Comparison of ENCODE assay signal across 7 mouse cellular contexts in the genomic region with DNA sequence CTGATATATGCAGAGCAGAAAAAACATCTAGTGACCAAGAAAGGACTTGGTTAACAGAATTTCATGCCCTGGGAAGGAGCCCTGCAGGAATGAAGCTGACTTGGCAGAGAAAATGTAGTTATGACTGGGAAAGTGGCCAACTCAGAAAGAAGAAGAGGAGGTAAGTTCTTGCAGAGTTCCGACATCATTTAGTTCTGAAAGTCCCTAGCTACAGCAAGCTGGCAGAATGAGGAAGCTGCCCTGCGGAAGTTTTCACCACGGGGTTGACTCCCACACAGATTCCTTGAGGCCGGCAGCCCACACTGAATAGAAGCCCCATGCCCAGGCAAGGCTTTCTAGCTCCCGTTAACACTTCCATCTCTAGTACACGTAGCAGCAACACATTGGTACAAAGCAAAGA. TPM values are rescaled to one million over a fixed set of nuclear protein-coding genes. Genes with fewer than 3 reads are reported as not detected.
DNase-seq lines count a peak whose midpoint lies in the region; ATAC-seq and TF ChIP-seq lines count a peak whose summit lies in the region.

No protein-coding gene starts in this region.

- no peaks in the 10 kb centered on the region for H3K9me3 ChIP-seq in heart, embryonic 16.5 days (replicated peaks; ENCODE audit: control insufficient read depth, low read length)
- H3K9me3 ChIP-seq in forebrain, embryonic 11.5 days (ENCODE audit: control insufficient read depth, low read length) = no peaks in the 10 kb centered on the region

- H3K9ac ChIP-seq in heart, embryonic 16.5 days (ENCODE audit: low read length) = no peak overlapping the region; the same call in 1 of the 2 replicates
- H3K9ac ChIP-seq in forebrain, embryonic 11.5 days (ENCODE audit: low read length) = no peak overlapping the region

- TF ChIP-seq CTCF in left cerebral cortex, adult 2 months (IDR thresholded peaks at IDR 0.05) = no peak

- H3K4me3 ChIP-seq in heart, embryonic 16.5 days (ENCODE audit: low read length) = peak overlapping the region; percentile 31
- H3K4me3 ChIP-seq in left cerebral cortex, adult 2 months = no peak overlapping the region
- no peak overlapping the region for H3K4me3 ChIP-seq in forebrain, embryonic 11.5 days (ENCODE audit: low read depth, low read length)

- H3K36me3 ChIP-seq in heart, embryonic 16.5 days (ENCODE audit: control insufficient read depth, insufficient read depth) = peaks cover 9% of the 10 kb centered on the region
- H3K36me3 ChIP-seq in forebrain, embryonic 11.5 days (ENCODE audit: control insufficient read depth, insufficient read depth, low read length) = no peaks in the 10 kb centered on the region; the same call in 1 of the 2 replicates

- WGBS in heart, embryonic 16.5 days = 26% methylated on average over 6 of the region's 6 CpGs
- WGBS in forebrain, embryonic 11.5 days = 88% methylated on average over 6 of the region's 6 CpGs

- intact Hi-C loops in left cerebral cortex, adult 2 months (cut with DNase I) = loop anchor here (5.0 kb wide), 1 partner anchor 299 kb away; no protein-coding TSS in a partner anchor

- peak; percentile 26 for DNase-seq in testis, postnatal 14 days (ENCODE audit: low spot score)
- no peak for DNase-seq in testis, postnatal 10 days (ENCODE audit: low spot score)
- DNase-seq in cerebellum, adult 9-11 months = peak; percentile 23
- DNase-seq in left cerebral cortex, adult 2 months (ENCODE audit: extremely low spot score in 1 of 2, low spot score in 2 of 2) = peak; percentile 36 to 37
- DNase-seq in forebrain, embryonic 11.5 days (ENCODE audit: low spot score) = no peak

- peaks cover 32% of the 10 kb centered on the region for H3K4me1 ChIP-seq in heart, embryonic 16.5 days (ENCODE audit: control insufficient read depth, insufficient read depth, low read length)
- H3K4me1 ChIP-seq in forebrain, embryonic 11.5 days (replicated peaks; ENCODE audit: control insufficient read depth, insufficient read depth, low read length) = no peaks in the 10 kb centered on the region

- no peaks in the 10 kb centered on the region for H3K27me3 ChIP-seq in heart, embryonic 16.5 days (ENCODE audit: control insufficient read depth, insufficient read depth, low read length)
- no peaks in the 10 kb centered on the region for H3K27me3 ChIP-seq in forebrain, embryonic 11.5 days (ENCODE audit: control insufficient read depth, insufficient read depth, low read length)

- H3K27ac ChIP-seq in heart, embryonic 16.5 days (ENCODE audit: low read length) = peak overlapping the region; percentile 62
- H3K27ac ChIP-seq in left cerebral cortex, adult 2 months = no peak overlapping the region; the same call in 1 of the 2 replicates
- H3K27ac ChIP-seq in forebrain, embryonic 11.5 days (ENCODE audit: low read depth, low read length) = no peak overlapping the region

- H3K4me2 ChIP-seq in heart, embryonic 16.5 days (ENCODE audit: low read depth, low read length) = peak overlapping the region; percentile 55
- no peak overlapping the region for H3K4me2 ChIP-seq in forebrain, embryonic 11.5 days (ENCODE audit: low read depth, low read length, severe bottlenecking)

- 0 out of 2 replicates have a peak, but pooled peaks have one; percentile 32 for ATAC-seq in heart, embryonic 16.5 days (replicated peaks; ENCODE audit: extremely low read depth, insufficient read depth, low FRiP score)
- ATAC-seq in neutrophil, adult 5-6 weeks (ENCODE audit: extremely low read depth, insufficient number of reproducible peaks, low FRiP score, poor library complexity, severe bottlenecking) = peak; percentile 98
- no peak for ATAC-seq in forebrain, embryonic 11.5 days (replicated peaks; ENCODE audit: low FRiP score)

RNA-seq across cellular contexts. Expression of a gene that starts 6.3 kb away (rescaled TPM):
- 33.1 and 36.2 TPM in 2 replicates for polyA plus RNA-seq in heart, embryonic 16.5 days (2015; fragmentation: Nextera tagmentation; extraction: Ambion mirVana)
- total RNA-seq in left cerebral cortex, adult 2 months (2021) = 10 to 100 TPM; 14.3 to 14.9 TPM
- 55.0 and 57.0 TPM in 2 replicates for total RNA-seq in neutrophil, adult 5-6 weeks (2017)
- polyA plus RNA-seq in forebrain, embryonic 11.5 days (2014; fragmentation: Nextera tagmentation; extraction: Ambion mirVana) = 34.1 and 34.2 TPM in 2 replicates

Comparison
In these comparisons a context has a peak if more than half of its experiments do, and no peak if none do; other contexts are left out.
1. DNase-seq: peak in testis, postnatal 14 days (single experiment), cerebellum, adult 9-11 months (single experiment) and left cerebral cortex, adult 2 months (2 of 2); none in testis, postnatal 10 days (single experiment) and forebrain, embryonic 11.5 days (single experiment).